In the genomic region with DNA sequence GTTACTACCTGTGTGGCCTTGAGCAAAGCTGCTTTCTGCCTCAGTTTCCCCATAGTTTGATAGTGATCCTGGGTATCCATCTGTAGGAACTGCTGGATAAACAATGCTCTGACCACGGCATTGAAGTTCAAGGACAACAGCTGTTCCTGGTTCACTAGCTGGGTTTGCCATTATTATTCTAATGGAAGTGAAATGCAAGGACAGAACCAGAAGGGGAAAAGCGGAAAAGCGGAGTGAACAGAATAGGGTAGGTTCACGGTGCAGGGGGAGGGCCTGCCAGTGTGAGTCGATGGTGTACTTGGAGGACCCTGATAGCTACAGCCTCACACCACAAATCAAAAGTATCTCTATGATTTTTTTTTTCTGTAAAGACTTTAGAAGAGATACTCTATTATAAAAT, we compare ENCODE assay signal across 23 mouse cellular contexts. TPM values are rescaled to one million over a fixed set of nuclear protein-coding genes. Genes with fewer than 3 reads are reported as not detected.
DNase-seq lines count a peak whose midpoint lies in the region; ATAC-seq lines count a peak whose summit lies in the region.
"Had no signal": no experiment of that assay in that cellular context is flagged by ENCODE, and none has a peak within 500 bp of the region (broad histone marks: within the 10 kb centered on the region; RNA-seq: fewer than 3 reads in every experiment).

No protein-coding gene starts in this region.

- no peak for ATAC-seq in liver, embryonic 11.5 days (replicated peaks; ENCODE audit: low FRiP score)
- ATAC-seq: activated CD4-positive, CD25-positive, alpha-beta regulatory T cell, adult 4 months; forebrain, embryonic 13.5 days; forebrain, embryonic 15.5 days; forebrain, postnatal 0 days; Patski had no signal

- DNase-seq in thymus, postnatal 4 days: peak; percentile 2
- DNase-seq in thymus, adult 18-20 months: no peak
- peak; percentile 87 for DNase-seq in ES-CJ7 (ENCODE audit: low read depth, low spot score)
- peak; percentile 92 for DNase-seq in R1 (ENCODE audit: low read depth, low spot score)
- DNase-seq in gastrocnemius, adult 8-10 months (ENCODE audit: low spot score in 2 of 2): no peak
- no peak for DNase-seq in liver, embryonic 11.5 days (ENCODE audit: low spot score)
- DNase-seq in left cerebral cortex, postnatal 25 days (ENCODE audit: low spot score in 2 of 2): no peak
- DNase-seq: adrenal gland, adult 8-10 months; adrenal gland, postnatal 14 days; adrenal gland, postnatal 36 days; cerebellum, adult 11-12 months; cerebellum, adult 2 months; cerebellum, adult 9-10 months; cerebellum, postnatal 10 days; cerebellum, postnatal 25 days; forebrain, postnatal 0 days had no signal

- H3K36me3 ChIP-seq in liver, embryonic 11.5 days (ENCODE audit: control insufficient read depth, insufficient read depth, low read length): no peaks in the 10 kb centered on the region
- H3K36me3 ChIP-seq: embryonic facial prominence, embryonic 10.5 days; embryonic facial prominence, embryonic 12.5 days; forebrain, embryonic 15.5 days; G1E had no signal

- no peak overlapping the region for H3K4me3 ChIP-seq in liver, embryonic 11.5 days (ENCODE audit: low read depth, low read length)
- H3K4me3 ChIP-seq: embryonic facial prominence, embryonic 10.5 days; embryonic facial prominence, embryonic 12.5 days; forebrain, embryonic 13.5 days; forebrain, embryonic 15.5 days had no signal

- no peak overlapping the region for H3K9ac ChIP-seq in liver, embryonic 11.5 days (ENCODE audit: low read depth, low read length)
- H3K9ac ChIP-seq: embryonic facial prominence, embryonic 12.5 days; forebrain, embryonic 13.5 days; forebrain, embryonic 15.5 days; forebrain, postnatal 0 days had no signal

- intact Hi-C loops in left cerebral cortex, postnatal 25 days (cut with DNase I): loop anchor here (10.0 kb wide), 2 partner anchors 325 to 615 kb away; no protein-coding TSS in a partner anchor

- peaks cover 8% of the 10 kb centered on the region for H3K27me3 ChIP-seq in liver, embryonic 11.5 days (replicated peaks; ENCODE audit: control insufficient read depth, insufficient read depth, low read length)
- H3K27me3 ChIP-seq: forebrain, embryonic 15.5 days had no signal

- WGBS in liver, embryonic 11.5 days: 83% methylated on average over 5 of the region's 5 CpGs

- H3K4me2 ChIP-seq in liver, embryonic 11.5 days: no peak overlapping the region
- H3K4me2 ChIP-seq: embryonic facial prominence, embryonic 12.5 days; forebrain, embryonic 13.5 days; forebrain, embryonic 15.5 days had no signal

- H3K4me1 ChIP-seq in liver, embryonic 11.5 days (replicated peaks; ENCODE audit: control insufficient read depth, insufficient read depth, low read length): no peaks in the 10 kb centered on the region
- H3K4me1 ChIP-seq: embryonic facial prominence, embryonic 10.5 days; embryonic facial prominence, embryonic 12.5 days; forebrain, embryonic 13.5 days; forebrain, embryonic 15.5 days had no signal

- no peak overlapping the region for H3K27ac ChIP-seq in liver, embryonic 11.5 days (ENCODE audit: low read depth, low read length)
- H3K27ac ChIP-seq: embryonic facial prominence, embryonic 10.5 days; embryonic facial prominence, embryonic 12.5 days; forebrain, embryonic 13.5 days; forebrain, embryonic 15.5 days had no signal

- H3K9me3 ChIP-seq in liver, embryonic 11.5 days (ENCODE audit: control insufficient read depth, low read length): no peaks in the 10 kb centered on the region
- H3K9me3 ChIP-seq: embryonic facial prominence, embryonic 10.5 days; embryonic facial prominence, embryonic 12.5 days; forebrain, embryonic 13.5 days; forebrain, embryonic 15.5 days had no signal

RNA-seq across cellular contexts. Expression of a gene that starts 6.4 kb away (rescaled TPM):
- total RNA-seq in gastrocnemius, adult 8-10 months (2022): 100 to 1,000 TPM in 1 of 4 experiments, 10 to 100 TPM in 3; 69.8 to 101 (median 87.3) TPM
- 3.9 and 4.0 TPM in 2 replicates for polyA plus RNA-seq in liver, embryonic 11.5 days (2014; fragmentation: Nextera tagmentation; extraction: Ambion mirVana)
- total RNA-seq in left cerebral cortex, postnatal 25 days (2021): 100 to 1,000 TPM; 110 to 129 TPM
- polyA plus RNA-seq: G1E had no signal

Comparison
In these comparisons a context has a peak if more than half of its experiments do, and no peak if none do; other contexts are left out.
1. DNase-seq: peak in thymus, postnatal 4 days (single experiment), ES-CJ7 (single experiment) and R1 (single experiment); none in thymus, adult 18-20 months (0 of 2), gastrocnemius, adult 8-10 months (0 of 2), liver, embryonic 11.5 days (single experiment) and left cerebral cortex, postnatal 25 days (0 of 2).